Mouse (Mus musculus): Measurements from ENCODE around the gene Itgav.

Itgav gene

GRCm38 (mm10) chr2:83748581-83749118 is 24.5 kb downstream of the Itgav start:
- DNase-seq (ENCODE audit: low spot score), result no peak

GRCm38 (mm10) chr2:83753008-83753407 is 28.8 kb downstream of the Itgav start:
- no peak for DNase-seq (ENCODE audit: low spot score)

- DNase-seq (ENCODE audit: low spot score), result no peak
Observed at GRCm38 (mm10) chr2:83754306-83754837, 30.2 kb downstream of the Itgav start.

GRCm38 (mm10) chr2:83758606-83759215 is 34.5 kb downstream of the Itgav start:
- DNase-seq (ENCODE audit: low spot score), result no peak

- DNase-seq (ENCODE audit: low spot score), result no peak
Observed at GRCm38 (mm10) chr2:83759216-83759648, 35.0 kb downstream of the Itgav start.

GRCm38 (mm10) chr2:83759667-83760066 is 35.5 kb downstream of the Itgav start:
- DNase-seq (ENCODE audit: low spot score), result no peak

- no peak for DNase-seq (ENCODE audit: low spot score)
Observed at GRCm38 (mm10) chr2:83760112-83760511, 35.9 kb downstream of the Itgav start.

GRCm38 (mm10) chr2:83761506-83761905 is 37.3 kb downstream of the Itgav start:
- DNase-seq (ENCODE audit: low spot score), result no peak

- no peak for DNase-seq (ENCODE audit: low spot score)
Observed at GRCm38 (mm10) chr2:83762106-83762855, 38.1 kb downstream of the Itgav start.

GRCm38 (mm10) chr2:83766058-83766457 is 41.9 kb downstream of the Itgav start:
- DNase-seq (ENCODE audit: low spot score), result no peak

GRCm38 (mm10) chr2:83766878-83767277 is 42.7 kb downstream of the Itgav start:
- no peak for DNase-seq (ENCODE audit: low spot score)

GRCm38 (mm10) chr2:83768311-83769047 is 44.3 kb downstream of the Itgav start:
- DNase-seq (ENCODE audit: low spot score), result no peak

- peak; percentile 61 for DNase-seq (ENCODE audit: low spot score)
Observed at GRCm38 (mm10) chr2:83771155-83771812, 47.1 kb downstream of the Itgav start.

GRCm38 (mm10) chr2:83791330-83792073 is 67.3 kb downstream of the Itgav start:
- DNase-seq (ENCODE audit: low spot score), result no peak

- no peak for DNase-seq (ENCODE audit: low spot score)
Observed at GRCm38 (mm10) chr2:83792102-83792501, 67.9 kb downstream of the Itgav start.

- no peak for DNase-seq (ENCODE audit: low spot score)
Observed at GRCm38 (mm10) chr2:83795766-83796165, 71.6 kb downstream of the Itgav start.

- DNase-seq (ENCODE audit: low spot score), result no peak
Observed at GRCm38 (mm10) chr2:83797902-83798497, 73.8 kb downstream of the Itgav start.

GRCm38 (mm10) chr2:83812483-83813272 is 88.5 kb downstream of the Itgav start, which contains the start of gene Fam171b:
Gene Fam171b (plus strand): TSS chr2:83812636.
- DNase-seq (ENCODE audit: low spot score), result peak; percentile 80

GRCm38 (mm10) chr2:83813273-83813892 is 89.2 kb downstream of the Itgav start:
- no peak for DNase-seq (ENCODE audit: low spot score)
